Mouse (Mus musculus) left cerebral cortex, postnatal 25 days (tissue): Measurements from ENCODE around the gene Mcidas. TPM values are rescaled to one million over a fixed set of nuclear protein-coding genes. Genes with fewer than 3 reads are reported as not detected.
"Not testable (repeated sequence)": the region's sequence is repeated elsewhere in the genome, so short reads cannot be mapped to it uniquely, and the experiment has no call there.

Experiments used
- DNase-seq, 2 experiments: peaks; one replicate each; pipeline ENCODE4 v3.0.0; 2022; ENCODE audit warnings: low spot score in 2 of 2, mixed read lengths in 1 of 2
- intact Hi-C: fragments of 180-260 bp; cut with DNase I; formaldehyde crosslinking; loops from one replicate; pipeline ENCODE4 v1.15.1; 2025
- total RNA-seq, 2 experiments: library from RNA; stranded (reverse); gene quantifications; 2 replicates each; pipeline ENCODE4 v1.2.3; 2021

Mcidas gene
- total RNA-seq, 2 experiments from 2014 or later, result 0.18 to 0.44 TPM

- intact Hi-C loops, result no loop called here
Measured at GRCm38 (mm10) chr13:113000090-113000489, 6.4 kb downstream of the Mcidas start.

GRCm38 (mm10) chr13:113000576-113001318, 7.1 kb downstream of the Mcidas start:
- DNase-seq, result no peak
- intact Hi-C loops, result no loop called here

More at GRCm38 (mm10) chr13:113000090-113000489, 6.4 kb downstream of the Mcidas start:
- DNase-seq, result no peak

- intact Hi-C loops, result no loop called here
- no peak for DNase-seq
Measured at GRCm38 (mm10) chr13:113012683-113013082, 19.0 kb downstream of the Mcidas start.

DNA sequence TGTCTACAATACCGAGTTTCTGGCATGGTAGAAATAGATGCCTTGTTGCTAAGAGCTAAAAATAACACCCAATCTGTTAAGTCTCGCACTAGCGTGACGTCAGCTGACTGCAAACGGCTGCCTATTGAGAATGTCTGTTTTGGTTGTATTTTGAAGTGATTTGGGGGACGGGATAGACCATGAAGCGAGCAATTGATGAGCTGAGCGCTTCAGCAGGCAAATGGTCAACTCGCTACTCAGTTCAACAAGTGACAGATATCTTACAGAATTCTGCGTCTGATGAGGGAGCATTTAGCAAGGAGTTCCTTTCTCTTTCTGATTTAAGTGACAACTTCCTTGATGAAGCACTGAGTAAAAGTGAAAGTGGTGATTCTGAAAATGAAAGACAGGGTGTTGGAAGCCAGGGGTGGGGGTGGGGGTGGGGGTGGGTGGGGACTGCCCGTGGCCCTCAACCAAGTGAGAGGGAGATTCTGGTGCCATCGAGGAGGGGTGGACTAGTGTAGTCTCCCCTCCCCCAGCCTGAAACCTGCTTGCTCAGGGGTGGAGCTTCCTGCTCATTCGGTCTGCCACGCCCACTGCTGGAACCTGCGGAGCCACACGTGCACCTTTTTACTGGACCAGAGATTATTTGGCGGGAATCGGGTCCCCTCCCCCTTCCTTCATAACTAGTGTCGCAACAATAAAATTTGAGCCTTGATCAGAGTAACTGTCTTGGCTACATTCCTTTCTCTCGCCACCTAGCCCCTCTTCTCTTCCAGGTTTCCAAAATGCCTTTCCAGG, 19.7 kb downstream of the Mcidas start:
- DNase-seq, intact Hi-C loops: not testable (repeated sequence)

- no peak for DNase-seq
- intact Hi-C loops, result no loop called here
Measured at GRCm38 (mm10) chr13:113021521-113021920, 27.9 kb downstream of the Mcidas start.

DNA sequence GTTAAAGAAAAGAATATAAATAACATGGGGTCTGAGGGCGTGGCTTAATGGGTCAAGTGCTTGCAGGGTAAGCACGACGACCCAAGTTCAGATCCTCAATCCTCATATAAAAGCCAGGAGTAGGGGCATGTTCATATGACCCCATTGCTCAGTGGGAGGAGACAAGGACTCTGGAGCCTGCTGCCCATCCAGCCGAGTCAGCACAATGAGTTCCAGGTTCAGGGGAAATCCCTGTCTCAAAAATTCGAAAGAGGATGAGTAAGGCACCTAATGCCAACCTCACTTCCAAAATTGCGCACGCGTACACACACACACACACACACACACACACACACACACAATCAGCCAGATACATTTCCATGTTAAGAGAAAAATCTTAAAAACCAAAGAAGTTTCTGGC, 28.8 kb downstream of the Mcidas start:
- intact Hi-C loops, result no loop called here
- no peak for DNase-seq

GRCm38 (mm10) chr13:113023274-113024143, 29.9 kb downstream of the Mcidas start:
- no peak for DNase-seq
- intact Hi-C loops, result no loop called here

- intact Hi-C loops, result loop anchor here (5.0 kb wide), 1 partner anchor 84 kb away; no protein-coding TSS in a partner anchor
- peak in 1 of 2 experiments; percentile 52 for DNase-seq
Measured at GRCm38 (mm10) chr13:113031351-113031750, 37.7 kb downstream of the Mcidas start.

- intact Hi-C loops, result loop anchor here (5.0 kb wide), 1 partner anchor 85 kb away; no protein-coding TSS in a partner anchor
- DNase-seq, result peak; percentile 38 to 57
Measured at GRCm38 (mm10) chr13:113031792-113032571, 38.3 kb downstream of the Mcidas start.

GRCm38 (mm10) chr13:113032831-113033230, 39.2 kb downstream of the Mcidas start:
- DNase-seq, result no peak
- intact Hi-C loops, result loop anchor here (5.0 kb wide), 1 partner anchor 86 kb away; no protein-coding TSS in a partner anchor

- intact Hi-C loops, result loop anchor here (2.0 to 5.0 kb wide), 2 partner anchors 46 to 87 kb away; no protein-coding TSS in a partner anchor
Measured at GRCm38 (mm10) chr13:113034271-113034886, 40.7 kb downstream of the Mcidas start.

GRCm38 (mm10) chr13:113034950-113035421, 41.3 kb downstream of the Mcidas start, which contains the start of gene Cdc20b:
TSS of gene Cdc20b (plus strand) at chr13:113035111.
- intact Hi-C loops, result loop anchor here (2.0 to 5.0 kb wide), 4 partner anchors 46 to 363 kb away; partner anchors contain the start of genes Dhx29 and Mtrex
- peak; percentile 24 to 39 for DNase-seq

More at GRCm38 (mm10) chr13:113034271-113034886, 40.7 kb downstream of the Mcidas start:
- no peak for DNase-seq

GRCm38 (mm10) chr13:113035852-113036251, 42.2 kb downstream of the Mcidas start:
- peak; percentile 81 to 91 for DNase-seq
- intact Hi-C loops, result loop anchor here (2.0 to 5.0 kb wide), 3 partner anchors 47 to 364 kb away; partner anchors contain the start of genes Dhx29 and Mtrex

DNA sequence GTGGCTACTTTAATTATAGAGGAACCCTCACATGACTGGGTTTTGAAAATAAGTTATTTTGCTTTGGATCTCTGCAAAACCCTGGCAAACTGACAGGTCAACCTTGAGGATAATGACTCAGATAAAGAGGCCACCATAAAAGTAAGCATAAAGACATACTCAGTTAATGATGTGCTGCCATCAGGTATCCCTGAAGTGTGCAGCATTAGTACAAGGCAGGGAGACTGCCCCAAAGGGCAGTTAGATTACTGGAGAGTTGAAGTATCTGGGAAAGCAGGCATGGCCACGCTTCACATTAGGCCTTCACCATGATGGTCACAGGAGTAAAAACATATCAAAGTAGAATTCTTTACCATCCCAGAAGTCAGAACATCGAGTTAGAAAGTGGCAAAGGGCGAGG, 51.2 kb downstream of the Mcidas start:
- intact Hi-C loops, result loop anchor here (1.0 to 10.0 kb wide), 2 partner anchors 221 to 570 kb away; partner anchors contain the start of gene Snx18

DNA sequence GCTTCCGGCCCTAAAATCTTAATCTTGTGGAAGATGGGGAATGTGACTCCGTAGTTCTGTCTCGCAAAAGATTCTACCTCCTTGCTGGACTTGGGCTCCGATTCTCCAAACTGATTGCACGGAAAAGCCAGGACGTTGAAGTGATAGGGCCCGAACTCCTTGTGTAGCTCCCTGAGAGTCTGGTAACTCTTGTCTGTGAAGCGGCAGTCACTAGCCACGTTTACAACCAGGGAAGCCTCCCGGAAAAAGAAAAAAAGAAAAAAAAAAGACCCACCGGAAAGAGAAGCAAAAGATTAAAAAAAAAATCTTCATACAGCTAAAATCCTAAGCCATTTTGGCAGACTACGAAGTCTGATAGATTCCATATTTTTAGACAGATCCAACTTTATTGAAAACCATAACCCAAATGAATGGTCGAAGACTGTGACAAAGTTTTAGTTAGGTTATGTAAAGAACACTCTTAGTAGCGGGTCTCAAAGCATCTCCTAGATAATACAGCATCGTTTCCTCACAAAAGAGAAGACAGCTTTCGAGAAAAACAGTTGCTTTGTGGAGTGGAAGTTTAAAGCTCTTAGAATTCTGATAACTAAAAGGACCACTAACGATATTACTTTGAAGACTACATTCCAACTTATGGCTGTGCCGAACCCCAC, 51.9 kb downstream of the Mcidas start:
- no peak for DNase-seq
- intact Hi-C loops, result loop anchor here (1.0 to 10.0 kb wide), 2 partner anchors 221 to 569 kb away; partner anchors contain the start of gene Snx18

More for the DNA sequence above, 51.2 kb downstream of the Mcidas start:
- no peak for DNase-seq

GRCm38 (mm10) chr13:113046211-113046883, 52.7 kb downstream of the Mcidas start, which contains the start of gene Gpx8:
TSS of gene Gpx8 (minus strand) at chr13:113046410.
- peak; percentile 52 to 72 for DNase-seq
- intact Hi-C loops, result loop anchor here (10.0 kb wide), 1 partner anchor 568 kb away; the partner anchor contains the start of gene Snx18
